Mouse (Mus musculus) limb, embryonic 15.5 days (tissue): ENCODE results near the gene Pgpep1l. TPM values are rescaled to one million over a fixed set of nuclear protein-coding genes. Genes with fewer than 3 reads are reported as not detected.

Experiments used
- ATAC-seq: fragments of 200-750 bp; cut with Nextera tagmentation; 2 replicates; pipeline ENCODE4 v1.8.0; 2017; ENCODE audit warnings: low read depth, moderate TSS enrichment; ENCODE audit not compliant: insufficient number of reproducible peaks, low FRiP score, low TSS enrichment
- H3K27ac ChIP-seq: fragments of 300-500 bp; sonication (generic); 2 replicates; pipeline ENCODE4 v1.5.1; 2015; ENCODE audit warnings: moderate library complexity, mild to moderate bottlenecking, inconsistent platforms
- H3K27me3 ChIP-seq: fragments of 300-500 bp; sonication (generic); 2 replicates; pipeline ENCODE4 v1.6.1; 2015; ENCODE audit warnings: inconsistent platforms
- H3K36me3 ChIP-seq: fragments of 300-500 bp; sonication (generic); 2 replicates; pipeline ENCODE4 v1.6.1; 2015; ENCODE audit warnings: inconsistent platforms
- H3K4me1 ChIP-seq: fragments of 300-500 bp; sonication (generic); 2 replicates; pipeline ENCODE4 v1.6.1; 2015; ENCODE audit warnings: inconsistent platforms
- H3K4me2 ChIP-seq: fragments of 300-500 bp; sonication (generic); 2 replicates; pipeline ENCODE4 v1.6.1; 2015; ENCODE audit warnings: mild to moderate bottlenecking, inconsistent platforms
- H3K4me3 ChIP-seq: fragments of 300-500 bp; sonication (generic); 2 replicates; pipeline ENCODE4 v1.5.1; 2015; ENCODE audit warnings: mild to moderate bottlenecking, inconsistent platforms
- H3K9ac ChIP-seq: fragments of 300-500 bp; sonication (generic); 2 replicates; pipeline ENCODE4 v1.6.1; 2015; ENCODE audit warnings: inconsistent platforms
- H3K9me3 ChIP-seq: fragments of 300-500 bp; sonication (generic); 2 replicates; pipeline ENCODE4 v1.6.1; 2016; ENCODE audit warnings: inconsistent platforms
- WGBS: fragments of 180-500 bp; shearing (Covaris S2); methylation state at CpG from one replicate; pipeline ENCODE4 v1.1.7; 2015; 5-methylcytosine and 5-hydroxymethylcytosine counted together
- polyA plus RNA-seq: library from polyadenylated mRNA; unstranded; fragments of >200 nt; fragmentation: Nextera tagmentation; extraction: Ambion mirVana; gene quantifications from 2 replicates; pipeline ENCODE4 v1.2.1, GENCODE M21; 2015

Gene Pgpep1l
- polyA plus RNA-seq, 1 experiment from 2014 or later = 0.23 TPM

DNA sequence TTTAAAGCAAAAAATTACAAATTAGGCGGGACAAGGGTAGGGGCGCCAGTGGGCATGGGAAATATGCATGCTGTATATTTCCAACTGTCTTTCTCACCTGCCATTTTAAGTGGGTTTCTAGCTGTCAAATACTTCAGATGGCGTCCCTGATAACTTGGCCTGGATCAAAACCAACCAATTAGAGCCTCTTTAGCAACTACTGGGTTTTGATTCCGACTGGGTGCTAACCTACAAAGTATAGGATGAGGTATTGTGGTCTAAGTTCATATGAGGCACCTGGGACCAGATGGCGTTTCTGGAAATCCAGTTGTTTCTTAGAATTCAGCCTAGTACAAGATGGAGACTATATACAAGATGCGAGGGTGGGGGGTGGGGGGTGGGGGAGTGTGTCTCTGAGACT, 7.8 kb upstream of the Pgpep1l start:
- Histone ChIP-seq H3K9me3 (no peaks in the 10 kb centered on the region), H3K4me3 (no peak overlapping the region), H3K9ac (no peak overlapping the region), H3K27ac (no peak overlapping the region), H3K27me3 (no peaks in the 10 kb centered on the region), H3K4me1 (peaks cover 16% of the 10 kb centered on the region), H3K4me2 (no peak overlapping the region), H3K36me3 (no peaks in the 10 kb centered on the region)
- WGBS = 84% methylated on average over 6 of the region's 6 CpGs
- ATAC-seq = no peak

DNA sequence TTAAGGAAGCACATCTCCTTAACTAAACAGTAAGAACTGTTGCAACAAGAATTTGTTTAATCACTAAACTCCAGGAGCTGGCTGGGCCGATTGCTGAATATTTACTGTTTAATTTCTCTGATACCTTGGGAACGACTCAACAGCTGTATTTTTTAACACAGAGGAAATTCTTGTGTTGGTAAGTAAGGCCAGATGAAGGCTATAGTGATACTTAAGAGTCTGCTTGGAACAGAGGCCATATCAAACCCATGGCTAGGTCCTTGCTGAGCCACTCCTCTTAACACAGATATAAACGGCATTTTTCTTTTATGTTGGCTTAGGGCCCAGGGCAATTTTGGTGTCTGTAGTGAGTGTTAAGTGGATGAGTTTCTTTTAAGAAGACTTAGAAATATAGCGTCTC, 6.5 kb upstream of the Pgpep1l start:
- WGBS = 17% methylated on average over 4 of the region's 4 CpGs
- ATAC-seq = no peak

GRCm38 (mm10) chr7:68266691-68267090, 2.7 kb upstream of the Pgpep1l start:
- 5% methylated on average over 6 of the region's 6 CpGs for WGBS
- Histone ChIP-seq H3K9ac (no peak overlapping the region), H3K4me2 (no peak overlapping the region), H3K27ac (peak overlapping the region; percentile 51), H3K9me3 (no peaks in the 10 kb centered on the region), H3K4me1 (peaks cover 36% of the 10 kb centered on the region), H3K27me3 (peaks cover 8% of the 10 kb centered on the region; the same call in 1 of the 2 replicates), H3K36me3 (no peaks in the 10 kb centered on the region), H3K4me3 (no peak overlapping the region)
- ATAC-seq = no peak

More for the DNA sequence above, 6.5 kb upstream of the Pgpep1l start:
- Histone ChIP-seq H3K4me1 (peaks cover 16% of the 10 kb centered on the region), H3K9me3 (no peaks in the 10 kb centered on the region), H3K4me2 (no peak overlapping the region), H3K27ac (no peak overlapping the region), H3K9ac (no peak overlapping the region), H3K36me3 (no peaks in the 10 kb centered on the region), H3K27me3 (0 out of 2 replicates have a peak, but pooled peaks cover 2% of the 10 kb centered on the region), H3K4me3 (no peak overlapping the region)

DNA sequence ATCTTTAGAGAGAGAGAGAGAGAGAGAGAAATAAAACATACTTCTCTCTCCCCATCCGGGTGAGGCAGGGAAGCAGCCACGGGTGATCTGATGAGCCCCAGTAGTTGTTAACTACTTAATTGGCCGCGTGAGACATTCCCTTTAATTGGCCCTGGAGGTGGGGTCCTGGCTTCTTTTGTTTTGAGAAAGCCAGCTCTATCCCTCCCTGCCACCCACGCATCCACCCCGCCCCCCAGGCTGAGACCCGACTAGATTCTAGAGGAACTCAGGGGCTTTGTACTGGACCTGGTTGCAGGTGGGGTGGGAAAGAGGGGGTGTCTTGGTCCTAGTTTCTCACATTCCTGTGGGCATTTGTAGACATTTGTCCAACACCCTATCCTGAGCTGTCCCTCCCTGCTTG, 1.4 kb upstream of the Pgpep1l start:
- no peak overlapping the region for H3K9ac ChIP-seq
- WGBS = 31% methylated on average over 7 of the region's 7 CpGs
- H3K27ac ChIP-seq = no peak overlapping the region
- H3K9me3 ChIP-seq = no peaks in the 10 kb centered on the region
- H3K4me1 ChIP-seq = peaks cover 36% of the 10 kb centered on the region
- H3K27me3 ChIP-seq = peaks cover 8% of the 10 kb centered on the region; the same call in 1 of the 2 replicates
- H3K4me2 ChIP-seq = no peak overlapping the region
- no peaks in the 10 kb centered on the region for H3K36me3 ChIP-seq
- ATAC-seq = no peak
- no peak overlapping the region for H3K4me3 ChIP-seq

DNA sequence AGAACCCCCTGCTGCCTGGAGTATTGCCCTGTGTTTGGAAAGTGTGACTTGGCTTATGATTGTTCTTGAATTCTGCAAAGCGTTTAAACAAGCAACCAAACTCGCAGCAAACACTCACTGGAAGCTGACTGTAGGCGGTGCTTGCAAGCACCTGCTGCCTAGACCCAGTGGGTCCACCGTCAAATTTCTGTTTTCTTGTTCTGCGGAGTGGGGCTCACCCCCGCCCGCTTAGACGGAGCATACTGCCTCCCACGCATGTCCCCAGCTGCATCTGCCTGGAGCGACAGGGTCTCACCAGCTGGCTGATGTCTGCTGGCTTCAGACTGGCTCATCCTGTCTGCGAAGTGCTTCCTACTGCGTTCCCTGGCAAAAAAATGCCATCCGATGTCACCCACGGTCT, 498 bp upstream of the Pgpep1l start:
- H3K4me2 ChIP-seq = peak overlapping the region; percentile 59
- H3K27ac ChIP-seq = peak overlapping the region; percentile 66
- 8% methylated on average over 14 of the region's 14 CpGs for WGBS
- no peak for ATAC-seq
- H3K9me3 ChIP-seq = no peaks in the 10 kb centered on the region
- H3K4me3 ChIP-seq = no peak overlapping the region
- peaks cover 36% of the 10 kb centered on the region for H3K4me1 ChIP-seq
- no peak overlapping the region for H3K9ac ChIP-seq
- no peaks in the 10 kb centered on the region for H3K36me3 ChIP-seq
- peaks cover 8% of the 10 kb centered on the region; the same call in 1 of the 2 replicates for H3K27me3 ChIP-seq

DNA sequence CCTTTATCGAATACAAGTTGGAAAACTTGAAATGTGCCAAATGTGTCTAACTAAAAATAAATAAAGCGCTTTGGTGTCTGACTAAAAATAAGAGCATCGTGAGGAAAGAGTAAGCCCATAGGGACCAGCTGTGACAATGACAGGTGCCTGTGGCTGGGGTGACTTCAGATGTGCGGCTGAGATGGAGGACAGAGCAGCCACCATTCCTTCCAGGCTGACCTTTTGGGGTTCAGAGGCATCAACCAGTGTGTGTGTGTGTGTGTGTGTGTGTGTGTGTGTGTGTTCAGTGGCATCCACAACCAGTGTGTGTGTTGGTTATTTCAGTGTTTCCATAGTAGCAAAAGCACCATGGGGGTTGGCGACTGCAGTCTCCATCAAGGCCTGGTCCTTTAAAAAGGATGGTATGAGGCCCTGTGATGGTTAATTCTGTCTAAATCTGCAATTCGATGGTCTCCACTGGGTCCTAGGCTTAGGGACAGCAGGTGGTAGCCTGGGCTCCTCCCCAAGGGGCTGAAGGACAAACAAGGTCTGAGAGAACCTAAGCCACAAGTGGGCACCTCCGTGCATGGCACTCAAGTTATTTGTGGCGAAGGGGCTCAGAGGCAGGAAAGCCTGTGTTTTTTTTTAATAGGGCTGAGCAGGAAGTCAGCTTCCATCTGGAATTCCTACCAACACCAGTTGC, 546 bp downstream of the Pgpep1l start:
- 41% methylated on average over 8 of the region's 8 CpGs for WGBS
- H3K4me3 ChIP-seq = peak overlapping the region; percentile 30
- ATAC-seq = 0 out of 2 replicates have a peak, but pooled peaks have one; percentile 50
- H3K36me3 ChIP-seq = no peaks in the 10 kb centered on the region
- peak overlapping the region; percentile 66 for H3K27ac ChIP-seq
- H3K4me2 ChIP-seq = peak overlapping the region; percentile 59
- H3K27me3 ChIP-seq = peaks cover 8% of the 10 kb centered on the region; the same call in 1 of the 2 replicates
- no peak overlapping the region for H3K9ac ChIP-seq
- H3K4me1 ChIP-seq = peaks cover 40% of the 10 kb centered on the region
- H3K9me3 ChIP-seq = no peaks in the 10 kb centered on the region

GRCm38 (mm10) chr7:68262612-68263200, 1.3 kb downstream of the Pgpep1l start:
- Histone ChIP-seq H3K9ac (no peak overlapping the region), H3K4me3 (no peak overlapping the region), H3K9me3 (no peaks in the 10 kb centered on the region), H3K36me3 (no peaks in the 10 kb centered on the region), H3K4me2 (no peak overlapping the region), H3K27me3 (peaks cover 8% of the 10 kb centered on the region; the same call in 1 of the 2 replicates), H3K4me1 (peaks cover 45% of the 10 kb centered on the region), H3K27ac (no peak overlapping the region; the same call in 1 of the 2 replicates)
- 18% methylated on average over 8 of the region's 8 CpGs for WGBS
- ATAC-seq = no peak

DNA sequence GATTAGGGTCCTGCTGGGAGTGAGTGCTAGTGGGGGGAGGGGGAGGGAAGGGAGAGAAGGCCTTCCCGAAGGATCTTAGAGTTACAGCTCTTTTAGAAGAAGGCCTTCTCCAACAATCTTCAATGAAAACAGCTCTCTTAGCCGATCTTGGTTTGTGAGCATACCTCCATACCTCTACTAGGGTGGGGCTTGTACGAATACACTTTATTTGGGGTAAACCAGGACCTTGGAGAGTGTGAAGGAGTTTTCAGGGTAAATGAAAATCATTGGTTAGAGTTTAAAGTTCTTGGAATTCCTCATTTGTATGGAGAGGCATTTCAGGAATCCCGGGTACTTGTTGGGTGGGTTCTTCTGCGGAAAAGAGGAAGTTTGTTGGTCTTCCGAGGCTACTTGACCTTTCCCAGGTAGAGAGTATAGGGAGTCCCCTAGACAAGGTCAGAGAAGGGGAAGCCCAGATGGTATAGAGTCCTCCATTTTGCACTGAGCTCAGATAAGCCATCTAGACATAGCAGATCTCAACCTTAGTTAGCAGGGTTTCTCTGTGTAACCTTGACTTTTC, 4.4 kb downstream of the Pgpep1l start:
- H3K4me3 ChIP-seq = no peak overlapping the region
- peaks cover 2% of the 10 kb centered on the region; the same call in 1 of the 2 replicates for H3K27me3 ChIP-seq
- 51% methylated on average over 6 of the region's 6 CpGs for WGBS
- no peak for ATAC-seq
- H3K9ac ChIP-seq = no peak overlapping the region
- no peaks in the 10 kb centered on the region for H3K36me3 ChIP-seq
- peaks cover 26% of the 10 kb centered on the region for H3K4me1 ChIP-seq
- no peak overlapping the region for H3K27ac ChIP-seq
- H3K9me3 ChIP-seq = no peaks in the 10 kb centered on the region
- no peak overlapping the region for H3K4me2 ChIP-seq

GRCm38 (mm10) chr7:68258326-68259150, 5.5 kb downstream of the Pgpep1l start:
- ATAC-seq = no peak
- peak overlapping the region; percentile 5; the same call in 1 of the 2 replicates for H3K27ac ChIP-seq
- 75% methylated on average over 17 of the region's 17 CpGs for WGBS

DNA sequence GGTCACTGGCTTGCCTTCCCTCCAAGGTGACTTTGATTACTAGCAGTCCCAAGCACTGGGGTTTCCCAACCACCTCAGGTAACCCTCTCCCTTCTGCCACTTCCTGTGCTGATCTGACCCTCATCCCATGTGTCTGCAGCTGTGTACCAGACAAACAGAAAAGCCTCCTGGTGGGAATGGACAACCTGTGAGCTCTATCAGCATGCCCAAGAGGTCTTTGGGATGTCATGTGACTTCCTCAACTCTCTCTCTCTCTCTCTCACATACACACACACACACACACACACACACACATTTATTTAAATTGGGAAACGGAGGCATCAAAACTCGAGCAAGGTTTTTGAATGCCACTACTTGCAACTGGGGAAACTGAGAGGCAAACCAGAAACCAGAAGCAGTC, 6.3 kb downstream of the Pgpep1l start:
- Histone ChIP-seq H3K9me3 (no peaks in the 10 kb centered on the region), H3K9ac (no peak overlapping the region), H3K36me3 (no peaks in the 10 kb centered on the region), H3K4me3 (no peak overlapping the region), H3K4me2 (no peak overlapping the region), H3K4me1 (peaks cover 10% of the 10 kb centered on the region), H3K27ac (no peak overlapping the region), H3K27me3 (no peaks in the 10 kb centered on the region)
- 52% methylated on average over 2 of the region's 2 CpGs for WGBS
- no peak for ATAC-seq

More at GRCm38 (mm10) chr7:68258326-68259150, 5.5 kb downstream of the Pgpep1l start:
- Histone ChIP-seq H3K9ac (no peak overlapping the region), H3K4me1 (peaks cover 16% of the 10 kb centered on the region), H3K4me3 (no peak overlapping the region), H3K9me3 (no peaks in the 10 kb centered on the region), H3K4me2 (no peak overlapping the region), H3K36me3 (no peaks in the 10 kb centered on the region), H3K27me3 (no peaks in the 10 kb centered on the region)

GRCm38 (mm10) chr7:68250902-68251301, 13.1 kb downstream of the Pgpep1l start:
- Histone ChIP-seq H3K36me3 (no peaks in the 10 kb centered on the region), H3K27me3 (no peaks in the 10 kb centered on the region), H3K4me2 (no peak overlapping the region), H3K27ac (no peak overlapping the region), H3K9me3 (no peaks in the 10 kb centered on the region), H3K4me3 (no peak overlapping the region), H3K4me1 (no peaks in the 10 kb centered on the region), H3K9ac (no peak overlapping the region)
- ATAC-seq = no peak
- WGBS = 91% methylated on average over 3 of the region's 3 CpGs
